In the genomic region with DNA sequence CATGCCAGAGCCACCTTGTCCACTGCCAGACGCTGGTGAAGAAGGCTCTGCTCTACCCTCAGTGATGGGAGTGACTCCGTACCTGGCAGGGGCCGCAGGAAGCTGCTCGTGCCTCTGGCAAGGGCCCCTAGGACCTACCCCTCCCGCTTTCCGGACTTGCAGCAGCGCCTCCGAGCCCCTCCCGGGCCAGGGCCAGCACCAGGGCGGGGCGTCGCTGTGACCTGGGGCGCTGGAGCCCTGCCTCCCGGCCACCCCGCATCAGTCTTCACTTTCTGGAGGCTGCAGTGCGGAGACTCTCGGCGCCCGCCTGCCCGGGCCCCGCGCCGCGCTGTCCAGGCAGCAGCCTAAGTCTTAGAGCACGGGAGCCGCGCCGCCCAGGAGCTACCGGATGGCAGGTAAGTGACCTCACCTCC, we compare ENCODE assay signal across 9 mouse cellular contexts. TPM values are rescaled to one million over a fixed set of nuclear protein-coding genes. Genes with fewer than 3 reads are reported as not detected.
DNase-seq lines count a peak whose midpoint lies in the region; ATAC-seq and TF ChIP-seq lines count a peak whose summit lies in the region.
"Had no signal": no experiment of that assay in that cellular context is flagged by ENCODE, and none has a peak within 500 bp of the region (broad histone marks: within the 10 kb centered on the region; RNA-seq: fewer than 3 reads in every experiment).

No protein-coding gene starts in this region.

- no peak for DNase-seq in liver, adult 2 months (ENCODE audit: extremely low read depth, low read depth, low spot score)
- DNase-seq in liver = no peak
- DNase-seq in forebrain, embryonic 10.5 days (ENCODE audit: extremely low spot score, low spot score) = no peak
- peak; percentile 27 for DNase-seq in retina, postnatal 1 day
- no peak for DNase-seq in urinary bladder, adult 18-20 months (ENCODE audit: low spot score in 2 of 2)
- DNase-seq in adrenal gland, postnatal 14 days = no peak
- DNase-seq in spleen, adult 18-20 months = no peak
- DNase-seq: gastrocnemius, postnatal 36 days had no signal

- no peak overlapping the region for H3K9ac ChIP-seq in liver, adult 2 months (ENCODE audit: low read depth, low read length)
- peak overlapping the region; percentile 59 for H3K9ac ChIP-seq in limb, embryonic 13.5 days

- WGBS in liver, adult 2 months = 9% methylated on average over 29 of the region's 29 CpGs
- WGBS in forebrain, embryonic 10.5 days = 4% methylated on average over 29 of the region's 29 CpGs
- under 1% methylated on average over 29 of the region's 29 CpGs for WGBS in limb, embryonic 13.5 days

- H3K27me3 ChIP-seq in liver, adult 2 months (ENCODE audit: control insufficient read depth, insufficient read depth, low read length) = peaks cover 3% of the 10 kb centered on the region; the same call in 1 of the 2 replicates
- peaks cover 45% of the 10 kb centered on the region for H3K27me3 ChIP-seq in forebrain, embryonic 10.5 days (ENCODE audit: poor library complexity, severe bottlenecking)
- H3K27me3 ChIP-seq in limb, embryonic 13.5 days = peaks cover 49% of the 10 kb centered on the region

- no peaks in the 10 kb centered on the region for H3K36me3 ChIP-seq in liver, adult 2 months (ENCODE audit: control insufficient read depth, insufficient read depth, low read length)
- H3K36me3 ChIP-seq in forebrain, embryonic 10.5 days (replicated peaks) = no peaks in the 10 kb centered on the region
- H3K36me3 ChIP-seq in limb, embryonic 13.5 days = no peaks in the 10 kb centered on the region

- no peaks in the 10 kb centered on the region for H3K79me2 ChIP-seq in liver, adult 2 months (ENCODE audit: control insufficient read depth, insufficient read depth, low read length)

- no peak for TF ChIP-seq CTCF in liver, adult 2 months (IDR thresholded peaks at IDR 0.05; ENCODE audit: low read depth, low read length)

- H3K4me1 ChIP-seq in liver, adult 2 months (ENCODE audit: control insufficient read depth, insufficient read depth, low read length) = no peaks in the 10 kb centered on the region
- H3K4me1 ChIP-seq in forebrain, embryonic 10.5 days = peaks cover 7% of the 10 kb centered on the region
- H3K4me1 ChIP-seq in limb, embryonic 13.5 days = peaks cover 9% of the 10 kb centered on the region

- H3K4me2 ChIP-seq in limb, embryonic 13.5 days (replicated peaks) = peak overlapping the region; percentile 72

- ATAC-seq in limb, embryonic 13.5 days (ENCODE audit: low FRiP score, low read depth) = no peak

- 0 out of 2 replicates have a peak overlapping the region, but pooled peaks have one; percentile 5 for H3K4me3 ChIP-seq in liver, adult 2 months (ENCODE audit: insufficient read depth, low read depth, low read length)
- H3K4me3 ChIP-seq in forebrain, embryonic 10.5 days = peak overlapping the region; percentile 44
- H3K4me3 ChIP-seq in limb, embryonic 13.5 days = peak overlapping the region; percentile 40

- no peak overlapping the region for H3K27ac ChIP-seq in liver, adult 2 months (replicated peaks; ENCODE audit: insufficient read depth, low read depth, low read length)
- H3K27ac ChIP-seq in forebrain, embryonic 10.5 days = no peak overlapping the region
- H3K27ac ChIP-seq in limb, embryonic 13.5 days = no peak overlapping the region

- TF ChIP-seq POLR2A in liver, adult 2 months (IDR thresholded peaks at IDR 0.05; ENCODE audit: extremely low read depth, insufficient read depth, low read length) = no peak

- no peaks in the 10 kb centered on the region for H3K9me3 ChIP-seq in forebrain, embryonic 10.5 days
- H3K9me3 ChIP-seq in limb, embryonic 13.5 days = no peaks in the 10 kb centered on the region

RNA-seq across cellular contexts. Expression of gene Syt15, which starts 0.4 kb away (rescaled TPM):
- total RNA-seq in liver, adult 2 months (2014; rRNA removed) = 0.07 and 0.09 TPM in 2 replicates
- 0.12 and 0.22 TPM in 2 replicates for polyA plus RNA-seq in liver, adult 2 months (2012; rRNA removed)
- polyA plus RNA-seq in forebrain, embryonic 10.5 days (2016; fragmentation: Nextera tagmentation; extraction: Ambion mirVana) = 0.06 and 0.10 TPM in 2 replicates
- polyA plus RNA-seq in limb, embryonic 13.5 days (2015; fragmentation: Nextera tagmentation; extraction: Ambion mirVana) = 0.29 and 0.39 TPM in 2 replicates
- total RNA-seq in adrenal gland, postnatal 14 days (2021) = 0.44 and 1.5 TPM in 2 replicates

RNA-seq across cellular contexts. Expression of gene Gprin2, which starts 18.3 kb away (rescaled TPM):
- total RNA-seq in liver, adult 2 months (2014; rRNA removed) = under 0.01 and 0.09 TPM in 2 replicates
- 0.01 TPM in 1 of 2 replicates, not detected in the other for polyA plus RNA-seq in liver, adult 2 months (2012; rRNA removed)
- 0.32 and 0.33 TPM in 2 replicates for polyA plus RNA-seq in forebrain, embryonic 10.5 days (2016; fragmentation: Nextera tagmentation; extraction: Ambion mirVana)
- polyA plus RNA-seq in limb, embryonic 13.5 days (2015; fragmentation: Nextera tagmentation; extraction: Ambion mirVana) = 1.3 and 1.9 TPM in 2 replicates
- total RNA-seq in adrenal gland, postnatal 14 days (2021) = 0.48 and 1.2 TPM in 2 replicates
